24 mouse cellular contexts compared by ENCODE assay signal in the genomic region with DNA sequence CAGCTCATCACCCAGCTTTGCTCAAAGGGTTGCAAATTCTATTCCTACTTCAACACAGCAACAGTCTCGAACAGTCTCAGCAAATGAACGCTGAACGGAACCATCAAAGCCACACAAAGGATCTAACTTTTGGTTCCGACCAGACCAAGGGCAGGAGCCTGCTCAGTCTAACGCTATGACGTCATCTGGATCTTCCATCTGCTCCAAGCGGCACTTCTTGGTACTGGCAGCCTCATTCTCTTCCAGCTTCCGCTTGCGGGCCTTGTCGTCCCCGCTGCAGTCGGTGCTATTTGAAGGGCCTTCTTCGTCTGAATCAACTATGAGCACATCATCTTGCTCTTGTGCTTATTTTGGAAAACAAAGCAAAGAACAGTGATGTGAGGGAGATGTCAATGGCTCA. TPM values are rescaled to one million over a fixed set of nuclear protein-coding genes. Genes with fewer than 3 reads are reported as not detected.
DNase-seq lines count a peak whose midpoint lies in the region; ATAC-seq and TF ChIP-seq lines count a peak whose summit lies in the region.
"Had no signal": no experiment of that assay in that cellular context is flagged by ENCODE, and none has a peak within 500 bp of the region (broad histone marks: within the 10 kb centered on the region; RNA-seq: fewer than 3 reads in every experiment).

No protein-coding gene starts in this region.

- intact Hi-C loops in left cerebral cortex, adult 2 months (cut with DNase I) = no loop called here
- intact Hi-C loops in left cerebral cortex, postnatal 4 days (cut with DNase I) = no loop called here

- no peak overlapping the region for H3K4me3 ChIP-seq in left cerebral cortex, adult 2 months
- H3K4me3 ChIP-seq: embryonic facial prominence, embryonic 13.5 days; forebrain, embryonic 12.5 days; gastrocnemius, adult 2 months; heart, embryonic 12.5 days; hindbrain, embryonic 10.5 days had no signal

- TF ChIP-seq CTCF in left cerebral cortex, adult 2 months (IDR thresholded peaks at IDR 0.05) = peak; percentile 26

- H3K27ac ChIP-seq in left cerebral cortex, adult 2 months = 0 out of 2 replicates have a peak overlapping the region, but pooled peaks have one; percentile 28
- H3K27ac ChIP-seq: embryonic facial prominence, embryonic 13.5 days; forebrain, embryonic 12.5 days; gastrocnemius, adult 2 months; hindbrain, embryonic 10.5 days; hindbrain, embryonic 14.5 days had no signal

- DNase-seq in frontal cortex, postnatal 14 days (ENCODE audit: low spot score in 2 of 2) = no peak
- DNase-seq in left cerebral cortex, adult 2 months (ENCODE audit: extremely low spot score in 1 of 2, low spot score in 2 of 2) = peak in 1 of 2 experiments; percentile 35
- DNase-seq in left cerebral cortex, postnatal 4 days = no peak
- DNase-seq in right cerebral cortex, postnatal 25 days = peak; percentile 31
- DNase-seq in right cerebral cortex, postnatal 4 days = no peak
- peak; percentile 29 for DNase-seq in telencephalon, adult 2 months (ENCODE audit: low read depth, low spot score)
- no peak for DNase-seq in lung, postnatal 4 days
- DNase-seq: adrenal gland, postnatal 10 days; cerebellum, adult 11-12 months; cerebellum, adult 9-11 months; cerebellum, postnatal 36 days; gastrocnemius, adult 2 months; gastrocnemius, postnatal 25 days had no signal

- peak; percentile 89 for ATAC-seq in frontal cortex, adult (ENCODE audit: low TSS enrichment)
- ATAC-seq: Patski had no signal

RNA-seq across cellular contexts. Expression of a gene that starts 8.1 kb away (rescaled TPM):
- total RNA-seq in left cerebral cortex, adult 2 months (2021) = 10 to 100 TPM in 1 of 2 experiments, 1 to 10 TPM in 1; 9.8 to 11.7 TPM
- total RNA-seq in left cerebral cortex, postnatal 4 days (2021) = 10 to 100 TPM; 24.4 to 28.6 TPM

RNA-seq across cellular contexts. Expression of a gene that starts 28.3 kb away (rescaled TPM):
- 10 to 100 TPM; 89.2 to 93.5 TPM for total RNA-seq in left cerebral cortex, adult 2 months (2021)
- total RNA-seq in left cerebral cortex, postnatal 4 days (2021) = 10 to 100 TPM; 83.1 to 84.0 TPM

RNA-seq across cellular contexts. Expression of a gene that starts 45.9 kb away (rescaled TPM):
- total RNA-seq in left cerebral cortex, adult 2 months (2021) = not detected
- total RNA-seq in left cerebral cortex, postnatal 4 days (2021) = not detected
- total RNA-seq: adrenal gland, postnatal 10 days; adrenal gland, postnatal 4 days; gastrocnemius, adult 2 months; gastrocnemius, postnatal 25 days; granulocyte monocyte progenitor cell, adult 5-6 weeks; heart, adult 8-10 months; heart, postnatal 25 days had no signal

RNA-seq across cellular contexts. Expression of a gene that starts 55.3 kb away (rescaled TPM):
- total RNA-seq in left cerebral cortex, adult 2 months (2021) = 10 to 100 TPM; 23.8 to 26.9 TPM
- 10 to 100 TPM; 30.4 to 30.6 TPM for total RNA-seq in left cerebral cortex, postnatal 4 days (2021)

Comparison
In these comparisons a context has a peak if more than half of its experiments do, and no peak if none do; other contexts are left out.
1. DNase-seq: peak in right cerebral cortex, postnatal 25 days (single experiment) and telencephalon, adult 2 months (single experiment); none in frontal cortex, postnatal 14 days (0 of 2), left cerebral cortex, postnatal 4 days (single experiment), right cerebral cortex, postnatal 4 days (single experiment) and lung, postnatal 4 days (0 of 2).